Mouse (Mus musculus): Measurements from ENCODE around the gene Fiz1.
"Not testable (repeated sequence)": the region's sequence is repeated elsewhere in the genome, so short reads cannot be mapped to it uniquely, and the experiment has no call there.

Gene Fiz1

DNA sequence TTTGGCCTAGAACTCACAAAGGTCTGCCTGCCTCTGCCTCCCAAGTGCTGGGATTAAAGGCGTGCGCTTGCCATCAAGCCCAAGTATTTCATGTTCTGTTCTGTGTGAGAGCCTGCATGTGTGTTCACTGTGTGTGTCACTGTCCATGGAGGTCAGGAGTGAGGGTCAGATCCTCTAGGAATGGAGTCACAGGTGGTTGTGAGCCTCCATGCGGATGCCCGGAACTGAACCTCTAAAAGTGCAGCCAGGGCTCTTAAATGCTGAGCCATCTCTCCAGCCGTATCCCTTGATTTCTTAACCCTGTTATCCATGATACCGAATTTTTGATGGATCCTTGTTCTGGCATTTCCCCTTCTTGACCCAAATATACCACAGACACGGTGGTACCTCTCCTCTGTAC is 22.5 kb upstream of the Fiz1 start:
- no peak for DNase-seq

DNA sequence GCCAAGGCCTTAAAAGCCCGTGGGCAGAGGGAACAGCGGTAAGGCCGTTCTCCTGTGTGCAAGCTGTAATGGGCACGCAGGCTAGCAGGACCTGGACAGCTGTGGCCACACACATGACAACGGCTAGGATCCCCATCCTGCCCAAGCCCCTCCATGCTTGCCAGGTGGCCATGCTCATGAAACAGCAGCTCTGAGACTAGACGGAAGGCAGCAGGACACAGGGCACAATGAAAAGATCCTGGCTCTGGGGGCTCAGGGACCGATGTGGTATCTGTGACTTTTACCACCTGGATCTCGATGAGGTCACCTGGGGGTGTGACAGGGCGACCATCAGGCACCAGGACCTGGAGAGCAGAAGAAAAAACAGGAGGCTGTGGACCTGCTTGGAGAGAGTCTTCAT is 21.6 kb upstream of the Fiz1 start:
- DNase-seq, result no peak

DNA sequence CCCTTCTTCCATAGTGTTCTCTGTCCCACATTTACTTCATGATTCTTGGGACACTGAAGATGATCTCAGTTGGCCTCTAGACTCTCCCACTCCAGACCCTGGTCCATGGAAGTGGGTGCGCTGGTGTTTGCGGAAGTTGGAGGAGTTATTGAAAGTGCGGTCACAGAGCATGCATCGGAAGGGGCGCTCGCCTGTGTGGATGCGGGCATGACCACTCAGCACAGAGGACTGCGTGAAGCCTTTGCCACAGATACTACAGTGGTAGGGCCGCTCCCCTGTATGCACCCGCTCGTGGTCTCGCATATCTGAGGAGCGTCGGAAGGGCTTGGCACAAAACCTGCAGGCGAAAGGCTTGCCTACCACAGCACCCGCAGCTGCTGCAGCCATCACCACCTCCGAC is 21.1 kb upstream of the Fiz1 start:
- no peak for DNase-seq

DNA sequence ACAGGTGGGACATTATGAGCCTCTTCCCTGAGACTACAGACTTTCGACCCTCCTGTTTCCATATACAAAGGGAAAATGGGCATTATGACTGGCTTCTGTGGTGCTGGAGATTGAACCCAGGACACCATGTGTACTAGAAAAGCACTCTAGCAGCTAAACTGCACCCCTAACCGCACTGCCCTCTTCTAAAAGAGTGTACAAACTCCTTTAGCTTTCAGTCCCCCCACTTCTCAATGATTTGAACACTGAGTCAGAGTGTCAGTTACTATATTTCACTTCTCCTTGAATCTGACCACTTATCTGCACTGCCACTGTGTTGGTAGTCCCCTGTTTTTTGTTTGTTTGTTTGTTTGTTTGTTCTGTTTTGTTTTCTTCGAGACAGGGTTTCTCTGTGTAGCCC is 19.3 kb upstream of the Fiz1 start, which contains the start of gene 4632433K11Rik:
TSS of gene 4632433K11Rik (plus strand) at position 301 of the 400 bp plus-strand sequence.
- DNase-seq, result no peak

DNA sequence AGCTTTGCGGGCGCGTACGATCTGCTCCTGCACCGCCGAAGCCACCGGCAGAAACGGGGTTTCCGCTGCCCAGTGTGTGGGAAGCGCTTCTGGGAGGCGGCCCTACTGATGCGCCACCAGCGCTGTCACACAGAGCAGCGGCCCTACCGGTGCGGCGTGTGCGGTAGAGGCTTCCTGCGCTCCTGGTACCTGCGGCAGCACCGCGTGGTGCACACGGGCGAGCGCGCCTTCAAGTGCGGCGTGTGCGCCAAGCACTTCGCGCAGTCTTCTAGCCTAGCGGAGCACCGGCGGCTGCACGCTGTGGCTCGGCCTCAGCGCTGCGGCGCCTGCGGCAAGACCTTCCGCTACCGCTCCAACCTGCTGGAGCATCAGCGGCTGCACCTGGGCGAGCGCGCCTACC is 17.0 kb upstream of the Fiz1 start:
- DNase-seq, result no peak

DNA sequence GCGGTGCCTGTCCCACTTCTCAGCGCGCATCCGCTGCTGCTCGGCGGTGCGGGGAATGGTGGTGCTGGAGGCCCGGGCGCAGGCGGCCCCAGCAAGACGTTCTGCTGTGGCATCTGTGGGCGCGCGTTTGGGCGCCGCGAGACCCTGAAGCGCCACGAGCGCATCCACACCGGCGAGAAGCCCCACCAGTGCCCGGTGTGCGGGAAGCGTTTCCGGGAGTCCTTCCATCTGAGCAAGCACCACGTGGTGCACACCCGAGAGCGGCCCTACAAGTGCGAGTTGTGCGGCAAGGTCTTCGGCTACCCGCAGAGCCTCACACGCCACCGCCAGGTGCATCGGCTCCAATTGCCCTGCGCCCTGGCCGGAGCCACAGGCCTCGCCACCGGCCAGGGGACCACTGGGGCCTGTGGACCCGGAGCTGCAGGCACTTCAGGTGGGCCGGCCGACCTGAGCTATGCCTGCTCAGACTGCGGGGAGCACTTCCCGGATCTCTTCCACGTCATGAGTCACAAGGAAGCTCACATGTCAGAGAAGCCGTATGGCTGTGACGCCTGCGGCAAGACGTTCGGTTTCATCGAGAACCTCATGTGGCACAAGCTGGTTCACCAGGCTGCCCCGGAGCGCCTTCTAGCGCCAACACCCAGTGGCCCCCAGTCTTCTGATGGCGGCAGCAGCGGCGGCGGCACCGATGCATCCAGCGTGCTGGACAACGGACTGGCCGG is 16.2 kb upstream of the Fiz1 start:
- DNase-seq, result no peak

DNA sequence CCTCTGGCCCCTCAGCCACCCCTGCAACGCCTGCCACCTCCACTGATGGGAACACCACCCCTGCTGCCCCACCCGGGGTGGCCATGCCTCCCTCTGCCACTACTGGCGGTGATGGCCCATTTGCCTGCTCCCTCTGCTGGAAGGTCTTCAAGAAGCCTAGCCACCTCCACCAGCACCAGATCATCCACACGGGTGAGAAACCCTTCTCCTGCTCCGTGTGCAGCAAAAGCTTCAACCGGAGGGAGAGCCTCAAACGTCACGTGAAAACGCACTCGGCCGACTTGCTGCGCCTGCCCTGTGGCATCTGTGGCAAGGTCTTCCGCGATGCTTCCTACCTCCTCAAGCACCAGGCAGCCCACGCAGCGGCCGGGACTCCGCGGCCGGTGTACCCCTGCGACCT is 15.4 kb upstream of the Fiz1 start:
- DNase-seq, result no peak

DNA sequence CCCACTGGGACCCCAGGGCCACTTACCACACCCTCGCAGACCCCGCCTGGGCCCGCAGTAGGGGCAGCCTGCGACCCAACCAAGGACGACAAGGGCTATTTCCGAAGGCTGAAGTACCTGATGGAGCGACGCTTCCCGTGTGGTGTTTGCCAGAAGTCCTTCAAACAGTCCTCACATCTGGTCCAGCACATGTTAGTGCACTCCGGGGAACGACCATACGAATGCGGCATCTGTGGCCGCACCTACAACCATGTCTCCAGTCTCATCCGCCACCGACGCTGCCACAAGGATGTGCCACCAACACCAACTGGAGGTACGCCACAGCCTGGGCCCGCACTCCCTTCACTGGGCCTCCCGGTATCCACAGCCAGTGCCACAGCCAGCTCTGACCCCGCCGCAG is 15.0 kb upstream of the Fiz1 start:
- no peak for DNase-seq

DNA sequence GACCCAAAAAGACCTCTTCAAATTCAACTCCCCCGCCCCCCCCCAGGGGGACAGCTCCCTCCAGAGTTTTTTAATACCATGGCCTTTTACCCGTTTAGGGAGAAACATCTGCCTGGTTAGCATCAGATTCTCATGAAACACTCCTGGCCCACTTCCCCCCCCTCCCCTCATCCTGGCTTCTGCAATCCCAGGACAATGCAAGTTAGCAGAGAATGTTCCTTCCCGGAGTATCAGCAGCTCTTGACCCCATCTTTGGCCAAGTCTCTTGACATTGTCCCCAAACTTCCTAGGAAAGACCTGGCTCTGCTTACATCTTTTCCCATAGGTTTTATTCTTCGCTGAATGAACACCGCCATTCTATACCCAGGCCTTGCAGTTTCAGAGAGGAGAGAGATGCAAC is 6.7 kb upstream of the Fiz1 start:
- no peak for DNase-seq

DNA sequence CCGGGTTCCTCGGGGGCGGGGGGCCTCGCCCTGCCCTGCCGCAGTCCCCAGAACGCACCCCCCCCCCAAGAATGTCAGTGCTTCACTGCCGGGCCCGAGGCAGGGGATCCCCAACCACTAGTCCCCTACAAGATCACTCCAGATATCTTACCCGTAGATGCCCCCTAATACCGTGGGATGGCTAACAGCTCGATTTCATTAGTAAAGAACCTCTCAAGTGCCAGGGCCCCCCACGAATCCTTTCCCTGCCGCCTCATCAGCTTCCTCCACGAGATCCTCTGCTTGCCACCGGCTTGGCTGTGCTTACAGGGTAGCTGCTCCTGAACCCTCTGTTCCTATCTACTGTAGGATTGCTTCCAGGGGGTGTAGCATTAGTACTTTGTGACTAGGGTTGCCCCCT is 6.2 kb upstream of the Fiz1 start:
- DNase-seq, result no peak

DNA sequence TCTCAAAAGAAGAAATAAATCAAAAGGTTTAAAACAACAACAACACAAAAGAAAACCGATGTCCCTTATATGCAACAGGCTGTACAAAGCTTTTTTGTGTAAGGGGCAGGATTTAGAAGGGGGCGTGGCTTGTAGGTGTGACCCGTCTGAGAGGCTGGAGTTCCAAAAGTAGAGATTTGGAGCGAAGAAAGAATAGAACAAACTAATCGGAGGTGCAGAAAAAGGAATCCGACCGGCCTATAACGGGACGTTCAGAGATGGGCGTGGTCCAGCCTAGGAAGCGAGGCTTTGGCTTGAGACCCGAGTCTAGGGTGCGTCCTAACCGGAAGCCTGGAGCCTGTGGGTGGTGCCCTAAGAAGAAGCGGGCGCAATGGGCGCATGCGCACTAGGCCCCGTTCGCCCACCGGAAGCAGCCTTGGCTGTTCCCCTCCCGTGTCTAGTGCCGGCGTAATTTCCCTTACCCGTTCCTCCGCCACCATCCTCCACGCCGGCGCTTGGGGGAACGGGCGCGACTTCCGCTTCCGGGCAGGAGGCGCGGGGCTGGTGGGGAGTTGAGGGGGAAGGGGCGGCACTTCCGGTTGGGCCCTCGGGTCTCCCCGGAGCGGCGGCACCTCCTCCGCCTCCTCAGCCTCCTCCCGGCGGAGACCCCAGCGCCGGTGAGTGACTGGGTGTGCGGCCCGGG is 5.6 kb upstream of the Fiz1 start, which contains the start of the genes Zfp865 and Ccdc106:
TSS of gene Zfp865 (plus strand) at position 377 of the 682 bp plus-strand sequence.
TSS of gene Ccdc106 (plus strand) at position 554 of the 682 bp plus-strand sequence.
- DNase-seq, result peak; percentile 98

DNA sequence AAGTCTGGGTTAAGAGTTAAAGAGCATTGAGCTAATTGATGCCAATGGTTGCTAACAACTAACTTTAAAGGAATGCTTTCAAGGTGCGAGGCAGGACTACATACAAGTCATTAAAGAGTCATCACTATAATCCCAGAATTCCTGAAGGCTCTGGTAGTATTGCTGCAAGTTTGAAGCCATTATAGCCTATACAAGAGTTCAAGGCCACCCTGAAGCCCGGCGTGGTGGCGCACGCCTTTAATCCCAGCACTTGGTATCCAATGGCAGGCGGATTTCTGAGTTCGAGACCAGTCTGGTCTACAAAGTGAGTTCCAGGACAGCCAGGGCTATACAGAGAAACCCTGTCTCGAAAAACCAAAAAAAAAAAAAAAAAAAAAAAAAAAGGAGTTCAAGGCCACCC is 5.1 kb upstream of the Fiz1 start:
- not testable (repeated sequence) for DNase-seq

DNA sequence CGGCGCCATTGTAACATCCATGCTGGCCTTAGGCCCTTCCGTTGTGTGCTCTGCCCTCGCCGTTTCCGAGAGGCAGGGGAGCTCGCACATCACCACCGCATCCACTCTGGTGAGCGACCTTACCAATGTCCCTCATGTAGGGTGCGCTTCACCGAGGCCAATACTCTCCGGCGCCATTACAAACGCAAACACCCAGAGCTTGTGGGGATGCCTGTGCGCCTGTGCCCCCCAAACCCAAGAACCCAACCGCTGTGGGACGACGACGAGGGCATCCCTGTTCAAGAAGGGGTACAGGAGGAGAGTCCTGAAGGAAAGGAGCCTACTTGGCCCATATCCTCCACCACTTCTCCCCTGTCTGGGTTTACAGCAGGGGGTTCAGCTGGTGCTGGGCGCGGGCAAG is 3.4 kb upstream of the Fiz1 start:
- DNase-seq, result no peak

DNA sequence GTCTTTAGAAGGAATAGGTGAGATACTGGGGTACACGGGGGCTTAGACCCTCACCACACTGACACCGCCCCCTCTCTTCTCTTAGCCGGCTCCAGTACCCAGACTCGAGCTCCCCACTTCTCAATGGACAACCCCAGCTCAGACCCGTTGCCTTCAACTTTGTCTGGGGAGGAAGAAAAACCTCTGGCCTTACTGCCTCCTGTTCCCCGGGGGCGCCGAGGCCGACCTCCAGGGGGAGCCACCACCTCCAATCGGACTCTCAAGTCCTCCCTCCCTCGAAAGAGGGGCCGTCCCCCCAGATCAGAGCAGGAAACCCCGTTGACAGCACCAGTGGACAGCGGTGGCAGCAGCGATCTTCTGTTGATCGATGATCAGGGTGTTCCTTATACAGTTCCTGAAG is 2.9 kb upstream of the Fiz1 start:
- peak; percentile 70 for DNase-seq

DNA sequence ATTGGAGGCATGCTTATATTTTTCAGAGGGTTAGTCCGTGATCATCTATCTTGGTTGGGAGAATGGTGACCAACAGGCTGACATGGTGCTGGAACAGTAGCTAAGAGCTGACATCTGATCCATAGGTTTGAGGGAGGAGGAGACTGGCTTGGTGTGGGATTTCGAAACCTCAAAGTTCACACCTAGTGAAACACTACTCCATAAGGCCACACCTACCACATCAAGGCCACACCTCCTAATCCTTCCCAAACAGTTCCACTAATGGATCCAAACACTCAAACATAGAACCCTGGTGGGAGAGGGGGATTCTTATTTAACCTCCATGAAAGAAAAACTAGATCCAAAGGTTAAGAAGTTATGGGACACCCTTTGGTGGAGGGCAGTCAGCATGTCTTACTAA is 2.4 kb upstream of the Fiz1 start:
- DNase-seq, result no peak

DNA sequence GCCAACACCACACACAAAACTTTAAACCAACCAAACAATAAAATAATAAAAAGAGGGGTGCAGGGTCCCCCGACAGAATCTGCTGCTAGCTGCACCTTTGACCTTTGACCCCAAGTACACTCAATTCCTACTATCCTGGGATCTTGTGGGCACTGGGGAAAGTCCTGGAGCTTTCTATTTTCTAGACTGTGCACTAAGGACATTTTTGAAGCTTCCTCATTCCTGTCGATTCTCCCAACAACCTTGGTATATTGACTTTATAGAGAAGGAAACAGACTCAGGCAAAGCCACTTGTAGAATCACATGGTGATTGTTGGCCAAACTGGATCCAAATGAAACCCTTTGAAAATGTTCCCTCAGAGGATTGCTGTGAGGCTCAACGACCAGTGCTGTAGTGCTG is 1.6 kb upstream of the Fiz1 start:
- no peak for DNase-seq

DNA sequence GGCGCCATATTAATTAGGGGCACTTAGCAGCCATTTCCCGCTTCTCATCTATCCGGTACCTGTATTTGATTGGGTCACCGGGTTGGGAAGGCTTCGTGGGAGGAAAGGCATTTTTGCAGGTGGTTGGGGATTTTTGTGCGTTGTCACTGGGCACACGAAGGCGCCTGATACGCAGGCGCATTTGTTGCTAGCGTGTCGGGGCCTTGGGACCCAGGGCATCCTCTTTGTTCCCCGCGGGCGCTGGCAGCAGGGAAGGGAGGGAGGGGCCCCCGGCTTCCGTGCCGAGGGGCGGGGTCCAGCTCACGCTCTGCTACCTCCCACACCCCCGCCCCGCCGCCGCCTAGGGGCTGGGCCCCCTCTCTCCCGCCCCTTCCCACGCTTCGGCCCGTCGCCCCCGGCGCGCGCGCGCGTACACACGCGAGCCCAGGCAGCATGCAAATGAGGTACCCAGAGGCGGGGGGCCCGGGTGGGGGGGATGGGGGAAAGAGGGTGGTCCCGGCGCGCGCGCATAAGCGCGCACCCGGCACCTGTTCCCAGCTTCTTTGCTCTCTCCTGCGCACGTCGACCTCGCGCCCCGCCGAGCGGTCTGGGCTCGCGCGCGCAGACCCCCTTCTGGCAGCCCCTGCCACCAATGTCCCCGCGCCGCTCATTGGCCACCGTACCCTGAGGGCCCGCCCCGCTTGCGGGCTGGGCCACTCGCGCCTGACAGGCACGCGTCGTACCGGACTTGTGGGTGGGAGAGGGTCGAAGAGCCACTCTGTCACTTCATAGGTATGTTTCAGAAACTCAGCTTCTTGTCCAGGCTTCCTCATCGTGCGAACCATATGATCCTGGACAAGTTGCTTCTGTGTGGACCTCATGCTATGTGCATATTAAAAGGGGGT is 863 bp upstream of the Fiz1 start, which contains the start of gene Gm44973:
TSS of gene Gm44973 (plus strand) at position 379 of the 884 bp plus-strand sequence.
- DNase-seq, result peak; percentile 98

DNA sequence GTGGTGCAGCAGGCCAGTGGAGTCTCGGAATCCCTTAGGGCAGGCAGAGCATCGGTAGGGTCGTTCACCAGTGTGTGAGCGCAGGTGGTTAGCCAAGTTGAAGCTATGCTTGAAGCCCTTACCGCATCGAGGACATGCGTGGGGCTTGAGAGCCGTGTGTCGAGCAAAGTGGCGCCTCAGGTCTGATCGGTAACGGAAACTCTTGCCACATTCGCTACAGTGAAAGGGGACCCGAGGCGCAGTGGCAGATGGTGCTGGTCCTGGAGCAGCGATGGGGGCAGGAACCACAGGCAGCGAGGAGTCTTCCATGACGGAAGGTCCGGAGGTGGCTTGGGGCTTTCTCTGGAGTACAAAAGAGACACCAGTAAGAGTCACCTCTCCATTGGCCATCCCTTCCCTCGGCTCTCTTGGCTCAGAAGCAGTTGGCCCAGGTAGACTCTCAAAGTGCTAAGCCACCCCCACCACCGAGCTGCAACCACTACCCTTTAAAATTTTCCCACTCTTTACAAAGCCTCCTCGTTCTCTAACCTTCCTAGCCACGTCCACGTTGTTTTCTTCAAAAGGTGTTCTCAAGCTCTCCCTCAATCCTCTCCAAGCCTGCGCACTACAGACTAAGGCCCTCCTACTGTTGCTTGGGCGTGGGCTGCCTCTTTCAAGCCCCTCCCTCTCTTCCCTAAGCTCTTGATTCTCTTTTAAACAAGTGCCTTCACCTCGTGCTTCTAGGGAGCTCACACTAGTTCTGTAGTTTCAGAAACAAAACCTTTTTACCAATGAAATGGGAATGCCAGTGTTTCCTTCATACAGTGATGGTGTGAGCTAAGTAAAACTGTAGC is 1.6 kb downstream of the Fiz1 start:
- DNase-seq, result no peak

DNA sequence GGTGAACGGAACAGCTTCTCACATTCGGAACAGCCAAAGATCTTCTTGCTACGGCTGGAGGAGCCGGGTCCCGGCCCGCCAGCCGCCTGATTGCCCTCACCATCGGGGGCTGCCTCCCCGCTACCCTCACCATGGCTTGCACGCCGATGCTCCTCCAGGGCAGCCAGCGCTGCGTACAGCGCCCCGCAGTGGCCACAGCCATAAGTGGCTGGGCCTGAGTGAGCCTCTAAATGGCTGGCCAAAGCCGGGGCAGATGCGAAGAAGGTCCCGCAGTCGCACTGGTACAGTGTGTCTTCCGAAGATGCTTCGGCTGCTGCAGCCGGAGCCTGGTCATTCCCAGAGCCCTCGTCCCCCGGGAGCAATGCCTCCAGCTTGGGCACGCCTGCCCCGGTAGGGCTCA is 6.3 kb downstream of the Fiz1 start:
- DNase-seq, result no peak

DNA sequence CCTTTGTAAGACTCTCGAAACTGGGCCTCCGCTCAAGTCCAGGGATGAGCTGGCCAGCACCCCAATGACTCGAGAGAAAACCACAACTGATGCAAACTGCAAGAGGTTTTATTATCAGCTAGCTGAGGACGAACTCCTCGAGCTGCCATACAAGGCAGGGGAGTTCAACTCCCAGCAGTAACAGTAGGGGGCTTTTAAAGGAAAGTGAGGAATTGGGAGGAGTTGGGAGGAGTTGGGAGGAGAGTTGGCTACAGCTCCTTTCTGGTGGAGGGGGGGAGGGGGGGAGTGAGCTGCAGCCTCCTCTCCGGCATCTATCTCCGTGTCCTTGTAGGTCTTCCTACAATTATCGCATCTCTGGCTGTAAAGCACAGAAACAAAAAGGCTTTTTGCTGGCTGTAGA is 11.6 kb downstream of the Fiz1 start:
- not testable (repeated sequence) for DNase-seq

DNA sequence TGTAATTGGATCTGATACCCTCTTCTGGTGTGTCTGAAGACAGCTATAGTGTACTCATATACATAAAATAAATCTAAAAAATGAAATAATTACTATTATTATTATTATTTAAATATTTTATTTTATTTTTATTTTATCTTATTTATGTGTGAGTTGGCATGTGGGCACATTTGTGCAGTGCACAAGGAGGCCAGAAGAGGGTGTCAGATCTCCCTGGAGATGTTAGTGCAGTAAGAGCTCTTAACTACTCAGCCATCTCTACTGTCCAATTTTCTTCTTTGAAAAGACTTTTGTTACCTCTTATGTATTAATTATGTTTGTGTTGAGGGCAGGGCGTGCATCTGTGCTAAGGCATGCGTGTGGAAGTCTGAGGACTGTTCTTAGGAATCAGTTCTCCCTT is 14.6 kb downstream of the Fiz1 start:
- DNase-seq, result peak; percentile 66

DNA sequence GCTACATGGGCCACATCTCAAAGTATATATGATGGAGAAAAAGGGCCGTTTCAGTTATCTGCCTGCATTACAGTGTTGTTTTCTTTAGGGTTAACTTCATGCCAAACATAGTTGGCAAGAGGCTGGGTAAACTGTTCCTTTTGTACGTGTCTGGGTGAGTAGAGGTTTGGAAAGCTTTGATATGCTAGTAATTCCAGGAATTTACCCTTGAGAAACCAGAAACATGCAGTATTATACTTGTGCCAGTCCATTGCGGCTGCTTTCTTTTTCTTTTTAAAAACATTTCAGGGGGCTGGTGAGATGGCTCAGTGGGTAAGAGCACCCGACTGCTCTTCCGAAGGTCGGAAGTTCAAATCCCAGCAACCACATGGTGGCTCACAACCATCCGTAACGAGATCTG is 17.6 kb downstream of the Fiz1 start:
- no peak for DNase-seq

All from thymus, postnatal 4 days (tissue).